Mouse (Mus musculus): ENCODE measurements around the gene Rps6ka5. TPM values are rescaled to one million over a fixed set of nuclear protein-coding genes. Genes with fewer than 3 reads are reported as not detected.

The Rps6ka5 gene
- polyA plus RNA-seq, 1 experiment from 2014 or later = 5.2 TPM

DNA sequence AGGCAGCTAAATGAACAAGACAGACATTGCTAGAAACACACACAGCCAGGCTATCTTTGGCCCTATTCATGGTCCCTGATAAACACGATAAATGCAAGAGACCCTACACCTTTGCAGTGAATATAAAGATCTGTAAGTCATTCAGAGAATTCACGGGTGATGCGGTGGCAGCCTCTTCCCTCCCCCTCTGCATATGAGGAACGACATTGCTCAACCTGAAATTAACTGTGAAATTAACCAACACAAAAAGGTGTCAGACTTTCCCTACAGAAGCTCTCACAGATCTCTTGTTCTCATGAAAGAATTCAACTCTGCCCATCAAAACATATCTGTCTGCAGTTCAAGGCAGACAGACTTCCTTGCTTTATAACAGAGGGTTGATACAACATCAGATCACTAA, 9.8 kb downstream of the Rps6ka5 start:
- Histone ChIP-seq H3K4me1 (ENCODE audit: control insufficient read depth, insufficient read depth, low read length) (no peaks in the 10 kb centered on the region), H3K4me2 (ENCODE audit: low read depth, severe bottlenecking) (no peak overlapping the region), H3K27ac (replicated peaks; ENCODE audit: low read depth, low read length) (no peak overlapping the region), H3K9me3 (ENCODE audit: control insufficient read depth, low read length) (no peaks in the 10 kb centered on the region), H3K4me3 (ENCODE audit: low read depth, low read length) (no peak overlapping the region), H3K27me3 (ENCODE audit: control insufficient read depth, insufficient read depth, low read length) (no peaks in the 10 kb centered on the region), H3K9ac (ENCODE audit: low read length) (no peak overlapping the region), H3K36me3 (ENCODE audit: control insufficient read depth, insufficient read depth, low read length) (no peaks in the 10 kb centered on the region)
- ATAC-seq (ENCODE audit: insufficient number of reproducible peaks, low FRiP score, low TSS enrichment, low read depth) (no peak), DNase-seq (ENCODE audit: low spot score) (no peak)
- 78% methylated on average over 4 of the region's 4 CpGs for whole genome bisulfite sequencing

DNA sequence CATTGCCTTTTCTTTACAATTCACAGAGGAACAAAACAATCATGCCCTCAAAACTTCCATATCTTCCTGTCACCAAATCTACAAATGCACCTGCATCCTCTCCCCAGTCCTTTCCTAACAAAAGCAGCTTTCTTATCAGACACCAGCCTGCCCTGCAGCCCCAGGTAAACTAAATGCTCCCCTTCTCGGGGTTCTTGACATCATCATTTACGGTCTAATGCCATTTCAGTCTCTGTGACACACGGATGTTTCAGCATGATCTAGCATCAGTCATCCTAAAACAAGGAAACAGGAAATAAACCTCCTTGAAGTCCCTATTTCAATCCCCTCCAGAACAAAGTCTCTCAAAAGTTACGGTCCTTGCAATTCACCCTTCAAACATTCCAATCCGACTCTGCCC, 15.0 kb downstream of the Rps6ka5 start:
- 79% methylated on average over 5 of the region's 5 CpGs for WGBS
- H3K27ac ChIP-seq (replicated peaks; ENCODE audit: low read depth, low read length) = no peak overlapping the region
- H3K4me2 ChIP-seq (ENCODE audit: low read depth, severe bottlenecking) = no peak overlapping the region
- H3K4me1 ChIP-seq (ENCODE audit: control insufficient read depth, insufficient read depth, low read length) = no peaks in the 10 kb centered on the region
- H3K27me3 ChIP-seq (ENCODE audit: control insufficient read depth, insufficient read depth, low read length) = no peaks in the 10 kb centered on the region; the same call in 1 of the 2 replicates
- DNase-seq (ENCODE audit: low spot score) (no peak), ATAC-seq (ENCODE audit: insufficient number of reproducible peaks, low FRiP score, low TSS enrichment, low read depth) (no peak)
- no peak overlapping the region for H3K9ac ChIP-seq (ENCODE audit: low read length)
- no peaks in the 10 kb centered on the region for H3K9me3 ChIP-seq (ENCODE audit: control insufficient read depth, low read length)
- no peak overlapping the region for H3K4me3 ChIP-seq (ENCODE audit: low read depth, low read length)
- H3K36me3 ChIP-seq (ENCODE audit: control insufficient read depth, insufficient read depth, low read length) = no peaks in the 10 kb centered on the region

DNA sequence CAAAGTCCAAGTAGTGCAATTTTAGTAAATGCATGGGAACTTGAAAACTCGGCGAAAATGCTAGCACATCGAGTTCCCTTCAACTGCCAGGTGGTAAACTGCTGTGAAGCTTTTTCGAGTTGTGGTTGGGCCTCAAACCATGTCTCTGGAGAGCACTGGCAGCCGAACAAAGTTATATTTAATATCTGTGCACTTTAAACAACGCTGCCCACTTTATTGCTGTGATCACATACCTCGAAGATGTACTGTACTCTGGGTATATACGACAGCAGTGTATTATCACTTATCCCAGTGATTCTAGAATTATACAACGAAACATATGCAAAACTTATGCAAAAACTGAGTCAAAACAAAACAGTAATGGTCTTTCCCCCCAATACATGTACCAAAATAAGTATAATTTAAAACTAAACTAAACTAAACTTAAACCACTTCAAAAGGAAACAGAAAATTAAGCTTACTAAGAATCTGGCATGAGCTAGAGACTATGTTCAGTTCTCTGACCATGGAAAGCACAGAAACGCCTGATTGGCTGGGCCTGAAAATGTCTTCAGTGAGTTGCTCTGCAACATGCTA, 15.6 kb downstream of the Rps6ka5 start:
- H3K36me3 ChIP-seq (ENCODE audit: control insufficient read depth, insufficient read depth, low read length) = no peaks in the 10 kb centered on the region
- no peaks in the 10 kb centered on the region for H3K9me3 ChIP-seq (ENCODE audit: control insufficient read depth, low read length)
- no peak overlapping the region for H3K4me2 ChIP-seq (ENCODE audit: low read depth, severe bottlenecking)
- no peak overlapping the region for H3K4me3 ChIP-seq (ENCODE audit: low read depth, low read length)
- no peak overlapping the region for H3K27ac ChIP-seq (replicated peaks; ENCODE audit: low read depth, low read length)
- no peak for DNase-seq (ENCODE audit: low spot score)
- H3K4me1 ChIP-seq (ENCODE audit: control insufficient read depth, insufficient read depth, low read length) = no peaks in the 10 kb centered on the region
- H3K27me3 ChIP-seq (ENCODE audit: control insufficient read depth, insufficient read depth, low read length) = no peaks in the 10 kb centered on the region; the same call in 1 of the 2 replicates
- no peak for ATAC-seq (ENCODE audit: insufficient number of reproducible peaks, low FRiP score, low TSS enrichment, low read depth)
- no peak overlapping the region for H3K9ac ChIP-seq (ENCODE audit: low read length)
- 84% methylated on average over 10 of the region's 10 CpGs for WGBS

DNA sequence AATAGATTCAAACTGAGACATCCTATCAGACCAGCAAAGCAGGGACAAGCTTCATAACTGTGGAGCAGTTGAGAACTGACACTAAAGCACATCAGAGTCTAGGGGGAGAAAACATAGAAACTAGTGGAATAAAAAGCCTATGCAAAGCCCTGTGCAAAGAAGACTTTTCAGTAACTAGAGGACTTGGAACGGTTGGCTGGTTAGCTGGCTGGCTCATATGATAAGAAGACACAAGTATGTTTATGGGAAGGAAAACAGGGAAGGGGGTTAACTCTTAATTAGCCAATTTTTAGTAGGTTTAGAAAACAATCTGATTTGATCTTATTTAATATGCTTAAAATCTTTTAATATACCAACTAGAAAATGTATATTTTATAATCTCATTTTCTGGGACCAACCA, 16.4 kb downstream of the Rps6ka5 start:
- ATAC-seq (ENCODE audit: insufficient number of reproducible peaks, low FRiP score, low TSS enrichment, low read depth) = no peak
- no peak for DNase-seq (ENCODE audit: low spot score)
- Histone ChIP-seq H3K4me2 (ENCODE audit: low read depth, severe bottlenecking) (no peak overlapping the region), H3K27ac (replicated peaks; ENCODE audit: low read depth, low read length) (no peak overlapping the region), H3K4me3 (ENCODE audit: low read depth, low read length) (no peak overlapping the region), H3K9me3 (ENCODE audit: control insufficient read depth, low read length) (no peaks in the 10 kb centered on the region), H3K27me3 (ENCODE audit: control insufficient read depth, insufficient read depth, low read length) (no peaks in the 10 kb centered on the region; the same call in 1 of the 2 replicates), H3K9ac (ENCODE audit: low read length) (no peak overlapping the region), H3K4me1 (ENCODE audit: control insufficient read depth, insufficient read depth, low read length) (no peaks in the 10 kb centered on the region), H3K36me3 (ENCODE audit: control insufficient read depth, insufficient read depth, low read length) (no peaks in the 10 kb centered on the region)
- WGBS = 74% methylated on average over 1 of the region's 1 CpGs

DNA sequence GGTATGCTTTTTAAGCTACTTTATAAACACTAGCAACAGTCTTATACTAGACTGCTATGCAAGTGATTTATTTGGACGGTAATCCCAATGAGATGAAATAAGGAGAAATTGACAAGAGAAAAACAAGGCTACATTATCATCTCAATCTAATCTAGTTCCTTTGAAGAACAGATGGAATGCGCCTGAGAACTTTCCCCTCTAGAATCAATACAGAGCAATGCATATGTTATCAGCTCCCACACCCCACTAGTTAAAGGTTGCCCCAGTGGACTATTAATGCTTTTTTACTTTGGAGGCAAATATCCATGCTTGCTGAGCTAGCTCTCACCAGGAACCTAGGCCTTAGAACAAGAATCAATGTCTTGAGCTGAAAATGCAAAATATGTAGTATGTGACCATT, 19.5 kb downstream of the Rps6ka5 start:
- Histone ChIP-seq H3K4me1 (ENCODE audit: control insufficient read depth, insufficient read depth, low read length) (no peaks in the 10 kb centered on the region), H3K9ac (ENCODE audit: low read length) (no peak overlapping the region), H3K27ac (replicated peaks; ENCODE audit: low read depth, low read length) (no peak overlapping the region), H3K4me2 (ENCODE audit: low read depth, severe bottlenecking) (no peak overlapping the region), H3K4me3 (ENCODE audit: low read depth, low read length) (no peak overlapping the region), H3K9me3 (ENCODE audit: control insufficient read depth, low read length) (no peaks in the 10 kb centered on the region), H3K36me3 (ENCODE audit: control insufficient read depth, insufficient read depth, low read length) (no peaks in the 10 kb centered on the region), H3K27me3 (ENCODE audit: control insufficient read depth, insufficient read depth, low read length) (no peaks in the 10 kb centered on the region; the same call in 1 of the 2 replicates)
- no peak for ATAC-seq (ENCODE audit: insufficient number of reproducible peaks, low FRiP score, low TSS enrichment, low read depth)
- no peak for DNase-seq (ENCODE audit: low spot score)
- WGBS = 95% methylated on average over 2 of the region's 2 CpGs

DNA sequence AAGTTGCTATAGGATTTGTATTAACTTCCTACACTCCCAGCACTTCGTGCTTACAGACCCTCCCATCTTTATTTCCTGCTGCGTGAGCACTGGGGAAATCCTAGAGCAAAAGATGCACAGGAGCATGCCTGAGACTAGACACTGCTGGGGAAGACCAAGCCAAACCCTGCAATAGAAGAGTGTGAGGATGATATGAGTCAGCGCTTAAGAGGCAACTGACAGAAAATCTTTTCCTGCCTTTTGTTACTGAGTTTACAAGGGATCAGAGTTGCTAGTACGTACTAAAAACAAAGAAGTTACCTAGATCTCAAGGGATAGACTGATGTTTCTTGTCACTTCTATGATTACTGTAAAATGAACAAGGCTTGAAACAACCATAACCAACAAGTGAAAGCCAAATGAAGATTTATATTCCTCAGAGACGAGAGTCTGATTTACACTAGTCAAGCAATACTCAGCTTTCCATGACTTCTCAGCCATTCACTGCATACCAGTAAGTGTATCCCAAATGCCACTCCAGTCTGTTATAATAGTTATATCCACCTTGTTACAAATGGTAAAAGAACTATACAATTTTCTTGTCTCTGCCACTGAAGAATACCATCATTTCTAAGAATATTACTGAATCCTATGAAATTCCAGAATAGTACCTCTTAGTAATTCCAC, 21.6 kb downstream of the Rps6ka5 start:
- no peak overlapping the region for H3K27ac ChIP-seq (replicated peaks; ENCODE audit: low read depth, low read length)
- no peaks in the 10 kb centered on the region; the same call in 1 of the 2 replicates for H3K27me3 ChIP-seq (ENCODE audit: control insufficient read depth, insufficient read depth, low read length)
- no peak overlapping the region for H3K4me2 ChIP-seq (ENCODE audit: low read depth, severe bottlenecking)
- no peaks in the 10 kb centered on the region for H3K4me1 ChIP-seq (ENCODE audit: control insufficient read depth, insufficient read depth, low read length)
- no peak overlapping the region for H3K9ac ChIP-seq (ENCODE audit: low read length)
- H3K36me3 ChIP-seq (ENCODE audit: control insufficient read depth, insufficient read depth, low read length) = no peaks in the 10 kb centered on the region
- H3K9me3 ChIP-seq (ENCODE audit: control insufficient read depth, low read length) = no peaks in the 10 kb centered on the region
- 87% methylated on average over 5 of the region's 5 CpGs for WGBS
- no peak for DNase-seq (ENCODE audit: low spot score)
- ATAC-seq (ENCODE audit: insufficient number of reproducible peaks, low FRiP score, low TSS enrichment, low read depth) = no peak
- H3K4me3 ChIP-seq (ENCODE audit: low read depth, low read length) = no peak overlapping the region

DNA sequence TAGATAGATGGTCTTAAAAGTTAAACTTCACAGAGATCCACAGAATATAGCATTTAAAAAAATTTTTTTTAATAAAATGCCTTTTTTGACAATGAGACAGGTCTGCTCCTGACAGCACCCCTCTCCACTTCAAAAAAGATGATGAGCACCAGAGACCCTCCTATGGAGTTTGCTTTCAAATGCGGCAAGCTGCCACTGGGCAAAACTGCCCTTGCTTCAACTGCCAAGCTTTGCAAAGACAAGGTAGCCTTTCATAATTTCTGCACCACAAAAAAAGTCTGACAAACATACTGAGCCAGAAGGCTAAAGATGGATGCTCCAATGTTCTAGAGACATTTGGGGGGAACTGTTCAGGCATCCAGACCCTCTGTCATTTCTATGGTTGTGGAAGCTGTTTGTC, 28.8 kb downstream of the Rps6ka5 start:
- no peak overlapping the region for H3K4me2 ChIP-seq (ENCODE audit: low read depth, severe bottlenecking)
- H3K27ac ChIP-seq (replicated peaks; ENCODE audit: low read depth, low read length) = no peak overlapping the region
- no peaks in the 10 kb centered on the region for H3K27me3 ChIP-seq (ENCODE audit: control insufficient read depth, insufficient read depth, low read length)
- H3K4me3 ChIP-seq (ENCODE audit: low read depth, low read length) = no peak overlapping the region
- H3K9me3 ChIP-seq (ENCODE audit: control insufficient read depth, low read length) = no peaks in the 10 kb centered on the region
- no peaks in the 10 kb centered on the region for H3K4me1 ChIP-seq (ENCODE audit: control insufficient read depth, insufficient read depth, low read length)
- no peak for ATAC-seq (ENCODE audit: insufficient number of reproducible peaks, low FRiP score, low TSS enrichment, low read depth)
- H3K9ac ChIP-seq (ENCODE audit: low read length) = no peak overlapping the region
- no peaks in the 10 kb centered on the region for H3K36me3 ChIP-seq (ENCODE audit: control insufficient read depth, insufficient read depth, low read length)
- WGBS = 95% methylated on average over 1 of the region's 1 CpGs
- no peak for DNase-seq (ENCODE audit: low spot score)

DNA sequence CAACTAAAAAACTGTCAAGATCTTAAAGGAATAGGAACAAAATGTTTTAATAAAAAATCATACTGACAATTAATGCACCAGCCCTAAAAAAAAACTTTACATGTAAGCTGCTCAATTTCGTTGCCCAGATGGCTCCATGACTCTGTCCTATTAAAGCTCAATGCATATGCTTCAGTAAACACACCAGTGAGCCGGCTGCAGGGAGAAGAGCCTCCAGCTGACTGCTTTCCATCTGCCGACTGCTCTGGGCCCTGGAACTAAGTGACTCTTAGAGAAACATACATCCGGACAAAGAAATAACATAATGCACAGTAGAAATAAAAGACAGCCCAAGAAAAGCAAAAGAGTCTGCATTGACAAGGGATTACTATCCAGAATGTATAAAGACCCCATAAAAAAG, 30.2 kb downstream of the Rps6ka5 start:
- Histone ChIP-seq H3K4me1 (ENCODE audit: control insufficient read depth, insufficient read depth, low read length) (0 out of 2 replicates have a peak, but pooled peaks cover 4% of the 10 kb centered on the region), H3K27me3 (ENCODE audit: control insufficient read depth, insufficient read depth, low read length) (no peaks in the 10 kb centered on the region), H3K27ac (replicated peaks; ENCODE audit: low read depth, low read length) (no peak overlapping the region), H3K9ac (ENCODE audit: low read length) (no peak overlapping the region), H3K9me3 (ENCODE audit: control insufficient read depth, low read length) (no peaks in the 10 kb centered on the region), H3K36me3 (ENCODE audit: control insufficient read depth, insufficient read depth, low read length) (no peaks in the 10 kb centered on the region), H3K4me2 (ENCODE audit: low read depth, severe bottlenecking) (no peak overlapping the region), H3K4me3 (ENCODE audit: low read depth, low read length) (no peak overlapping the region)
- WGBS = 69% methylated on average over 4 of the region's 4 CpGs
- DNase-seq (ENCODE audit: low spot score) (no peak), ATAC-seq (ENCODE audit: insufficient number of reproducible peaks, low FRiP score, low TSS enrichment, low read depth) (no peak)
